Mouse (Mus musculus) myocyte (in vitro differentiated cells): ENCODE measurements around the gene Bicdl1. TPM values are rescaled to one million over a fixed set of nuclear protein-coding genes. Genes with fewer than 3 reads are reported as not detected.

Experiments
- H3K27me3 ChIP-seq: one replicate; pipeline ENCODE4 v1.6.1; 2011; ENCODE audit not compliant: control insufficient read depth, insufficient read depth, insufficient read length
- H3K36me3 ChIP-seq: one replicate; pipeline ENCODE4 v1.6.1; 2011; ENCODE audit not compliant: control insufficient read depth, insufficient read depth
- H3K4me2 ChIP-seq: one replicate; pipeline ENCODE4 v1.6.1; 2011; ENCODE audit warnings: low read depth, control low read depth
- H3K4me3 ChIP-seq: one replicate; pipeline ENCODE4 v1.5.1; 2011; ENCODE audit warnings: mild to moderate bottlenecking, control low read depth, moderate library complexity
- H3K79me2 ChIP-seq: one replicate; pipeline ENCODE4 v1.6.1; 2011; ENCODE audit not compliant: control insufficient read depth, insufficient read depth
- H3ac ChIP-seq: one replicate; pipeline ENCODE4 v1.6.1; 2011; ENCODE audit not compliant: control insufficient read depth, insufficient read length
- CEBPB ChIP-seq: IDR thresholded peaks from 2 replicates; pipeline ENCODE4 v1.6.1; 2011; ENCODE audit warnings: mild to moderate bottlenecking, moderate library complexity; ENCODE audit not compliant: poor library complexity, insufficient read depth, severe bottlenecking
- E2F4 ChIP-seq: IDR thresholded peaks from one replicate; pipeline ENCODE4 v1.6.1; 2011; ENCODE audit warnings: mild to moderate bottlenecking, control low read depth, moderate library complexity; ENCODE audit not compliant: insufficient read depth
- MAX ChIP-seq: IDR thresholded peaks from one replicate; pipeline ENCODE4 v1.6.1; 2011; ENCODE audit warnings: low read depth, mild to moderate bottlenecking, control low read depth
- MYOD1 ChIP-seq, 3 experiments: IDR thresholded peaks; one replicate each; pipeline ENCODE4 v1.6.1; 2011; ENCODE audit warnings: control low read depth in 2 of 3, low read depth in 2 of 3, mild to moderate bottlenecking in 2 of 3, moderate library complexity in 1 of 3; ENCODE audit not compliant: insufficient read length in 2 of 3, control insufficient read depth in 1 of 3
- MYOG ChIP-seq, 3 experiments: IDR thresholded peaks; one replicate each; pipeline ENCODE4 v1.6.1; 2011; ENCODE audit warnings: control low read depth in 2 of 3, low read depth in 2 of 3, mild to moderate bottlenecking in 2 of 3; ENCODE audit not compliant: insufficient read length in 2 of 3, control insufficient read depth in 1 of 3, insufficient read depth in 1 of 3
- POLR2A ChIP-seq: IDR thresholded peaks from one replicate; pipeline ENCODE4 v1.6.1; 2011; ENCODE audit warnings: low read depth, mild to moderate bottlenecking, control low read depth, moderate library complexity; ENCODE audit not compliant: insufficient read length
- POLR2AphosphoS2 ChIP-seq: IDR thresholded peaks from one replicate; pipeline ENCODE4 v1.6.1; 2011; ENCODE audit warnings: low read depth, control low read depth; ENCODE audit not compliant: insufficient read length
- REST ChIP-seq: IDR thresholded peaks from one replicate; pipeline ENCODE4 v1.6.1; 2011; ENCODE audit warnings: mild to moderate bottlenecking, control low read depth, moderate library complexity; ENCODE audit not compliant: insufficient read depth, insufficient read length
- SRF ChIP-seq: IDR thresholded peaks from one replicate; pipeline ENCODE4 v1.6.1; 2011; ENCODE audit warnings: low read depth; ENCODE audit not compliant: control insufficient read depth, insufficient read length
- TCF12 ChIP-seq: IDR thresholded peaks from one replicate; pipeline ENCODE4 v1.6.1; 2011; ENCODE audit warnings: mild to moderate bottlenecking, control low read depth; ENCODE audit not compliant: poor library complexity, insufficient read depth, severe bottlenecking
- TCF3 ChIP-seq: IDR thresholded peaks from one replicate; pipeline ENCODE4 v1.6.1; 2011; ENCODE audit warnings: low read depth, control low read depth; ENCODE audit not compliant: insufficient read length
- USF1 ChIP-seq: IDR thresholded peaks from one replicate; pipeline ENCODE4 v1.6.1; 2011; ENCODE audit warnings: low read depth, mild to moderate bottlenecking, control low read depth, moderate library complexity
- polyA plus RNA-seq: library from polyadenylated mRNA; unstranded; fragments of >200 nt; fragmentation: generic; extraction: Trizol; gene quantifications from one replicate; pipeline ENCODE4 v1.2.1, GENCODE M21; 2012; ENCODE audit warnings: missing spikeins

The Bicdl1 gene
- polyA plus RNA-seq, 1 experiment: 2.8 TPM

DNA sequence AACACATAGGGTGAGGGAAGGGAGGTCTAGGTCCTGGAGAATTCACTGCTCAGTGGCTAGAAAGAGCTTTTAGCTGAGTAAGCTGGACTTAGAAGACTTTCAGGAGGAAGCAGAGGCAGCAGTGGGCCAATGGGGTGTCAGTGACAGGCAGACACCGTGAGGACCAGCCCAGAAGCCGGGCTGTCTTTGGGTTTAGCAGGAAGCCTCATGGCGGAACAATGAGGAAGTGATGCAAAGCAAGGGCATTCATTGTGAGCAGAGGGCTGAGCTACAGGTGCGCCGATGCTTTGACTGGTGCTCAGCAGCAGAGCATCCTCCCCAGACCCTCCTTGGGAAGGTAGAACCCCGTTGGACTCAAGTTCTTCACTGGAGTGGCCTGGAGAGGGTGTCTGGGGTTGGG, 95.9 kb downstream of the Bicdl1 start:
- H3K4me2 ChIP-seq: no peak overlapping the region

DNA sequence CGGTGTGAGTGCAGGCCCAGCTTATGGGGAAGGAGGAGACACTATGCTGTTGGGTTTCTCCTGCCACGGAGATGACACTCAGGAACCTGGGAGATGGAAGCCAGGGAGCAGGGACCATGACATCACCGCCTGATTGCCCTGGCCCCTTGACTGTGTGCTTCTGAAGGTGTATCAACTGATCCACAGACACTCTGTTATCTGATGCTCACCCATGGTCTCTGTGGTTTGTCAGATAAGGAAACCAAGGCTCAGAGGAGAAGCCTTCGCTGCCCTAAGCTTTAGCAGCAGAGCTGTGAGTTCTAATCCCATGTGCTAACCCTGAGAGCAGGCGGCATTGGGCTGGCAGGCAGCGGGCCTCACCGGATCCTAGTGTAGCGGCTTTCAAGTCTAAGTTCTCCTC, 97.4 kb downstream of the Bicdl1 start:
- no peak overlapping the region for H3ac ChIP-seq
- peaks cover 54% of the 10 kb centered on the region for H3K79me2 ChIP-seq
- no peak for TF ChIP-seq MYOG (IDR thresholded peaks at IDR 0.05; ENCODE audit: control insufficient read depth in 1 of 3, insufficient read depth in 1 of 3, insufficient read length in 2 of 3, low read depth in 2 of 3)
- TF ChIP-seq MAX: no peak
- peaks cover 2% of the 10 kb centered on the region for H3K36me3 ChIP-seq
- no peak overlapping the region for H3K4me2 ChIP-seq
- H3K27me3 ChIP-seq: no peaks in the 10 kb centered on the region
- H3K4me3 ChIP-seq: no peak overlapping the region

More for the DNA sequence above, 95.9 kb downstream of the Bicdl1 start:
- TF ChIP-seq SRF (no peak), USF1 (no peak), POLR2AphosphoS2 (no peak), TCF12 (no peak), MYOD1 (IDR thresholded peaks at IDR 0.05; ENCODE audit: control insufficient read depth in 1 of 3, insufficient read length in 2 of 3, low read depth in 2 of 3) (no peak), REST (no peak), TCF3 (no peak), POLR2A (no peak), E2F4 (no peak), MAX (no peak), CEBPB (no peak), MYOG (IDR thresholded peaks at IDR 0.05; ENCODE audit: control insufficient read depth in 1 of 3, insufficient read depth in 1 of 3, insufficient read length in 2 of 3, low read depth in 2 of 3) (no peak)
- H3K79me2 ChIP-seq: peaks cover 54% of the 10 kb centered on the region
- H3K36me3 ChIP-seq: peaks cover 9% of the 10 kb centered on the region
- no peaks in the 10 kb centered on the region for H3K27me3 ChIP-seq
- H3K4me3 ChIP-seq: no peak overlapping the region
- H3ac ChIP-seq: no peak overlapping the region

DNA sequence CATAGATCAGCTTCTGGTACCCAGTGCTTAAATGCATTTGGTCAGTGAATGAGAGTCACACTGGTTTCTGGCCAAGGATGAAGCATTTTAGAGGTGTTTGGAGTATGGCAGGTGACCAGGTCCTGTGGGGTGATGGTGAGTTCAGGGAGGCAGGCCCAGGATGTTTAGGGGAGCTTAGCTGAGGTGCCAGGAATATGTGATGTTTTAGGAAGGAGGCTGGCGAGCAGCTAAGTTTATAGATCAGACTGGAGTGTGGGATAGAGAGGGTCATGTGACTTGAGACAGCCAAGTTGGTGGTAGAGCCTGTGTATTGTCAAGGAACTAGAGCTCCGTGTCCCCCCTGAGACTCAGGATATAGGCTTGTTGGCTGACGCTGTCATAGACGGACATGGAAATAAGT, 98.4 kb downstream of the Bicdl1 start:
- TF ChIP-seq TCF3 (no peak), USF1 (peak; percentile 45)

DNA sequence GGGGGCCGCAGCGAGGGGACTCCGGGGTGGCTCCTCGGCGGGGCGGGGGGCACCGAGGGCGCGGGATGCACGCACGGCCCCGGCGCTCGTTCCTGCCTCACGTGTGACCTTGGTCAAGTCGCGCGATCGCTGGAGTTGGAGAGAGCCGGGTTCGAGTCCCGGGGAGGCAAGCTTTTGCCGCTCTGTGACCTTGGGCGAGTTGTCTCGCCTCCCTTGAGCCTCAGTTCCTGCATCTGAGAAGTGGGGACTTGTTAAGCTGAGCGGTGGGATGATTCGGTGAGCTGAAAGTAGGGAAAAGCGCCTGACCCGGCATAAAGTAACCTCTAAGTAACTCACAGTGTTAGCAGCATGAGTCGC, 99.1 kb downstream of the Bicdl1 start:
- Histone ChIP-seq H3K36me3 (no peaks in the 10 kb centered on the region), H3K4me2 (peak overlapping the region; percentile 89), H3ac (peak overlapping the region; percentile 72), H3K79me2 (peaks cover 51% of the 10 kb centered on the region), H3K27me3 (no peaks in the 10 kb centered on the region), H3K4me3 (peak overlapping the region; percentile 63)
- no peak for TF ChIP-seq TCF3
- no peak for TF ChIP-seq CEBPB
- no peak for TF ChIP-seq MYOG (IDR thresholded peaks at IDR 0.05; ENCODE audit: control insufficient read depth in 1 of 3, insufficient read depth in 1 of 3, insufficient read length in 2 of 3, low read depth in 2 of 3)
- no peak for TF ChIP-seq E2F4
- TF ChIP-seq MYOD1 (IDR thresholded peaks at IDR 0.05; ENCODE audit: control insufficient read depth in 1 of 3, insufficient read length in 2 of 3, low read depth in 2 of 3): no peak
- TF ChIP-seq TCF12: no peak
- TF ChIP-seq REST: no peak
- TF ChIP-seq SRF: no peak
- TF ChIP-seq POLR2AphosphoS2: no peak
- TF ChIP-seq USF1: no peak
- no peak for TF ChIP-seq POLR2A
- no peak for TF ChIP-seq MAX

More for the DNA sequence above, 98.4 kb downstream of the Bicdl1 start:
- Histone ChIP-seq H3K4me2 (peak overlapping the region; percentile 89), H3K27me3 (no peaks in the 10 kb centered on the region), H3K79me2 (peaks cover 54% of the 10 kb centered on the region), H3ac (peak overlapping the region; percentile 72), H3K4me3 (peak overlapping the region; percentile 63), H3K36me3 (no peaks in the 10 kb centered on the region)

DNA sequence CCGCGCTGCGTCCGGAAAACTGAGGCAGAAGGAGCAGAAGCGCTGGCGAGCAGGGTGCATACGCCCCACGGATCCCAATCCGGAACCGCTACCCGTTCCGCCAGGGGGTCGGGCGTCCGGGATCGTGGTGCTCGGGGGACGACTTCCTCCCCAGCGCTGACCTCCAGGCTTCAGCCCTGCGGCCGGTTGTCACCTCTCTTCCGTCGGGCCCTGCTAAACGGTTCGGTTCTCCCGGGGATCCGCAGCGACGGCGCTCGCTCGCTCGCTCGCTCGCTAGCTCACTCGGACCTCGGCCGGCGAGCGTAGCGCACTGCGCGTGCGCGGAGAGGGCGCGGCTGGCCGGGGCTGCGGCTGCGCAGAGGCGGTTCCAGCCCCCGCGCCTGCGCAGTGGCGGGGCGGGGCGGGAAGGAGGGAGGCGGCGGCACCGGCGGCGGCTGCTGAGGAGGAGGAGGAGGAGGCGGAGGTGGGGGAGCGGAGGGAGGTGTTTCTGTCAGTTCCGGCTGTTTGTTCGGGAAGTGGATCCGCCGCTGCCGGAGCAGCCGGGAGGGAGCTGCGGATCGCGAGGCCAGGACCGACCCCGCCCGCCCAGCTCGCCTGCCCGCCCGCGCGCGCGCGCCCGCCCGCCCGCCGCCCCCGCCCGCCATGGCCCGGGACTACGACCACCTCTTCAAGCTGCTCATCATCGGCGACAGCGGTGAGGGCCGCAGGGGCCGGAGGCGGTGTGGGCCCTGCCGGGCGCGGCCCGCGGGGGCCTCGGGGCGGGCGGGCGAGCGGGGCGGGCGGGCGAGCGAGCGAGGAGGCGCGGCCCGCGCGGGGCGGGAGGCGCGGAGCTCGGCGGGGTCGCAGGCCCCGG, 99.7 kb downstream of the Bicdl1 start, which contains the start of gene Rab35:
Gene Rab35, plus strand, starts transcription at position 404 of the 853 bp plus-strand sequence.
- no peak for TF ChIP-seq SRF
- peak; percentile 83 for TF ChIP-seq POLR2AphosphoS2
- TF ChIP-seq MYOD1 (IDR thresholded peaks at IDR 0.05; ENCODE audit: control insufficient read depth in 1 of 3, insufficient read length in 2 of 3, low read depth in 2 of 3): peak in 1 of 3 experiments; percentile 24
- peak; percentile 88 for TF ChIP-seq POLR2A
- no peak for TF ChIP-seq TCF12
- no peak for TF ChIP-seq USF1
- TF ChIP-seq E2F4: no peak

More for the DNA sequence above, 99.7 kb downstream of the Bicdl1 start, which contains the start of gene Rab35:
- H3K4me3 ChIP-seq: peak within 1 kb of the TSS; percentile 63
- peak within 1 kb of the TSS; percentile 89 for H3K4me2 ChIP-seq
- H3K36me3 ChIP-seq: no peaks in the 10 kb centered on the region
- H3K27me3 ChIP-seq: no peaks in the 10 kb centered on the region
- peak within 1 kb of the TSS; percentile 72 for H3ac ChIP-seq
- peaks cover 46% of the 10 kb centered on the region for H3K79me2 ChIP-seq
